Mouse (Mus musculus): Measurements from ENCODE around the gene Lrrc58. TPM values are rescaled to one million over a fixed set of nuclear protein-coding genes. Genes with fewer than 3 reads are reported as not detected.

Lrrc58 gene
- polyA plus RNA-seq, 1 experiment from 2014 or later: 62.5 TPM

GRCm38 (mm10) chr16:37934932-37935331, 66.7 kb downstream of the Lrrc58 start:
- no peak overlapping the region for H3K4me2 ChIP-seq
- no peak overlapping the region for H3K27ac ChIP-seq
- no peaks in the 10 kb centered on the region for H3K27me3 ChIP-seq
- H3K4me1 ChIP-seq: no peaks in the 10 kb centered on the region
- 76% methylated on average over 2 of the region's 2 CpGs for WGBS
- no peak for ATAC-seq (ENCODE audit: borderline replicate concordance, extremely low read depth, low FRiP score, low TSS enrichment)
- H3K36me3 ChIP-seq: no peaks in the 10 kb centered on the region
- no peak overlapping the region for H3K4me3 ChIP-seq
- H3K9ac ChIP-seq: no peak overlapping the region
- H3K9me3 ChIP-seq: no peaks in the 10 kb centered on the region

GRCm38 (mm10) chr16:37937276-37937675, 69.1 kb downstream of the Lrrc58 start:
- H3K4me1 ChIP-seq: no peaks in the 10 kb centered on the region
- no peak for ATAC-seq (ENCODE audit: borderline replicate concordance, extremely low read depth, low FRiP score, low TSS enrichment)
- no peaks in the 10 kb centered on the region for H3K9me3 ChIP-seq
- H3K27ac ChIP-seq: no peak overlapping the region
- no peaks in the 10 kb centered on the region for H3K27me3 ChIP-seq
- H3K36me3 ChIP-seq: no peaks in the 10 kb centered on the region
- H3K9ac ChIP-seq: no peak overlapping the region
- H3K4me3 ChIP-seq: no peak overlapping the region
- H3K4me2 ChIP-seq: no peak overlapping the region
- WGBS: 73% methylated on average over 8 of the region's 8 CpGs

Other genes starting within 250 kb of the Lrrc58 start
- 48.8 and 53.6 TPM in 2 replicates for gene Ndufb4, start 213.9 kb upstream of the Lrrc58 start, polyA plus RNA-seq (2015; fragmentation: Nextera tagmentation; extraction: Ambion mirVana)
- gene Fstl1, start 91.5 kb upstream of the Lrrc58 start, polyA plus RNA-seq (2015; fragmentation: Nextera tagmentation; extraction: Ambion mirVana): 520 and 550 TPM in 2 replicates
- gene Gm36028, start 7.2 kb upstream of the Lrrc58 start, polyA plus RNA-seq (2015; fragmentation: Nextera tagmentation; extraction: Ambion mirVana): 0.22 and 0.38 TPM in 2 replicates
- gene Gpr156, start 48.1 kb downstream of the Lrrc58 start, polyA plus RNA-seq (2015; fragmentation: Nextera tagmentation; extraction: Ambion mirVana): 0.50 and 0.67 TPM in 2 replicates
- gene Gsk3b, start 220.6 kb downstream of the Lrrc58 start, polyA plus RNA-seq (2015; fragmentation: Nextera tagmentation; extraction: Ambion mirVana): 51.1 and 52.7 TPM in 2 replicates

All from lung, embryonic 15.5 days (tissue).